Mouse (Mus musculus) stomach, postnatal 0 days (tissue): ENCODE data around the gene E030018B13Rik.

ENCODE experiments used
- CTCF ChIP-seq: IDR thresholded peaks from 2 replicates; pipeline ENCODE4 v1.5.1; 2016; ENCODE audit warnings: antibody characterized with exemption, low read depth, mild to moderate bottlenecking, moderate library complexity
- EP300 ChIP-seq: optimal IDR thresholded peaks from 2 replicates; pipeline ENCODE3; 2016; ENCODE audit warnings: antibody characterized with exemption

- TF ChIP-seq CTCF (peak; percentile 36), EP300 (no peak)
Measured at GRCm38 (mm10) chr7:63924747-63925412, 8.2 kb downstream of the E030018B13Rik start.
